ENCODE assay signal across 12 mouse cellular contexts in the genomic region with DNA sequence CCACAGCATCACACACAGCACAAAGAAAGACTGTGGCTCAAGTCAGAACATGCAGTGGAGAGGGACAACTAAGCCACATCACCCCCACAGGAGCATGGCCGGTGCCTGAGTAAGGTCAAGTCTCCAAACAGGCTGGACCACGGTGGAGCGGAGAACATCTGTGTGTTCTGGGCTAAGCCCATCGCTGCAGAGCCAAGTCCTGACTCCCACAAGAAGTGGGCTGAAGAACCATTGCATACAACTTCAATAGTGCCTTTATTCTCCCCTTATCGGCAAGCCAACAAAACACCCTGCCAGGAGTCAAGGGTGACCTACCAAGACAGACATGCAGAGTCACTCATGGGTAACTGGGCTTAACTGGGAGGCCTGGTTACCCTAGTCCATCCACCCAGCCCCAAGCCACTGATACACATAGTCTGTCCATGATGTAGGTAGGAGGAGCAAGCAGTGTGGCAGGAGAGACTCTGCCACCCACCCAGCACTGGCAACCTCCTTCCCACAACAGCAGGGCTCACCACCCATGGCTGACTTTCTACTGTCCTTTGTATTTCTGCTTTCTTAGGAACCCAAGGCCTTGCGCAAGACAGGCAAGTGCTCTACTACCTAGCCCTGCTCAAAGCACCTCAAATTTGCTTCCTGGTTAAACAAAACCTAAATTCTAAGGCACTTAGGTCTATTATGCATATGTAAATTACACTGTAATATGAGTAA. TPM values are rescaled to one million over a fixed set of nuclear protein-coding genes. Genes with fewer than 3 reads are reported as not detected.
DNase-seq lines count a peak whose midpoint lies in the region; ATAC-seq and TF ChIP-seq lines count a peak whose summit lies in the region.
"Had no signal": no experiment of that assay in that cellular context is flagged by ENCODE, and none has a peak within 500 bp of the region (broad histone marks: within the 10 kb centered on the region; RNA-seq: fewer than 3 reads in every experiment).

No protein-coding gene starts in this region.

- H3K4me1 ChIP-seq in kidney, embryonic 15.5 days: peaks cover 98% of the 10 kb centered on the region
- H3K4me1 ChIP-seq in midbrain, postnatal 0 days (ENCODE audit: insufficient read depth, low read length): peaks cover 8% of the 10 kb centered on the region; the same call in 1 of the 2 replicates

- H3K4me2 ChIP-seq in kidney, embryonic 15.5 days: 0 out of 2 replicates have a peak overlapping the region, but pooled peaks have one; percentile 21
- no peak overlapping the region for H3K4me2 ChIP-seq in midbrain, postnatal 0 days (ENCODE audit: low read depth, low read length, poor library complexity, severe bottlenecking)
- H3K4me2 ChIP-seq: embryonic facial prominence, embryonic 13.5 days; intestine, embryonic 15.5 days; midbrain, embryonic 12.5 days had no signal

- DNase-seq in kidney, postnatal 36 days: no peak
- DNase-seq in ES-CJ7 (ENCODE audit: low read depth, low spot score): peak; percentile 29
- DNase-seq in brain, adult 2 months (ENCODE audit: low read depth, low spot score): peak; percentile 18
- peak; percentile 36 for DNase-seq in lung, postnatal 25 days (ENCODE audit: low spot score)
- no peak for DNase-seq in midbrain, postnatal 0 days (ENCODE audit: low spot score)
- no peak for DNase-seq in right cerebral cortex, adult 18-20 months
- DNase-seq in right cerebral cortex, postnatal 14 days: no peak

- no peaks in the 10 kb centered on the region for H3K36me3 ChIP-seq in kidney, embryonic 15.5 days
- H3K36me3 ChIP-seq in midbrain, postnatal 0 days (ENCODE audit: insufficient read depth, low read length): no peaks in the 10 kb centered on the region
- H3K36me3 ChIP-seq: embryonic facial prominence, embryonic 13.5 days; intestine, embryonic 15.5 days; midbrain, embryonic 12.5 days had no signal

- peaks cover 3% of the 10 kb centered on the region for H3K9me3 ChIP-seq in kidney, embryonic 15.5 days (replicated peaks)
- H3K9me3 ChIP-seq in midbrain, postnatal 0 days (ENCODE audit: low read length): no peaks in the 10 kb centered on the region
- H3K9me3 ChIP-seq: intestine, embryonic 15.5 days; midbrain, embryonic 12.5 days had no signal

- no peak overlapping the region for H3K4me3 ChIP-seq in kidney, embryonic 15.5 days (replicated peaks)
- H3K4me3 ChIP-seq in midbrain, postnatal 0 days (ENCODE audit: low read depth, low read length): no peak overlapping the region
- H3K4me3 ChIP-seq: embryonic facial prominence, embryonic 13.5 days; intestine, embryonic 15.5 days; midbrain, embryonic 12.5 days had no signal

- H3K27me3 ChIP-seq in kidney, embryonic 15.5 days: no peaks in the 10 kb centered on the region
- H3K27me3 ChIP-seq in midbrain, postnatal 0 days (ENCODE audit: insufficient read depth, low read length): no peaks in the 10 kb centered on the region
- H3K27me3 ChIP-seq: embryonic facial prominence, embryonic 13.5 days; intestine, embryonic 15.5 days had no signal

- 49% methylated on average over 6 of the region's 6 CpGs for WGBS in kidney, embryonic 15.5 days
- WGBS in midbrain, postnatal 0 days: 68% methylated on average over 6 of the region's 6 CpGs

- peak overlapping the region; percentile 86 for H3K27ac ChIP-seq in kidney, embryonic 15.5 days
- H3K27ac ChIP-seq in midbrain, postnatal 0 days (ENCODE audit: low read depth, low read length): no peak overlapping the region
- H3K27ac ChIP-seq: embryonic facial prominence, embryonic 13.5 days; intestine, embryonic 15.5 days; midbrain, embryonic 12.5 days had no signal

- no peak for TF ChIP-seq CTCF in midbrain, postnatal 0 days (IDR thresholded peaks at IDR 0.05)

- no peak overlapping the region for H3K9ac ChIP-seq in kidney, embryonic 15.5 days
- no peak overlapping the region for H3K9ac ChIP-seq in midbrain, postnatal 0 days (replicated peaks; ENCODE audit: low read length, poor library complexity, severe bottlenecking)
- H3K9ac ChIP-seq: embryonic facial prominence, embryonic 13.5 days; intestine, embryonic 15.5 days; midbrain, embryonic 12.5 days had no signal

- ATAC-seq in kidney, embryonic 15.5 days (replicated peaks; ENCODE audit: low FRiP score): peak; percentile 59
- no peak for ATAC-seq in midbrain, postnatal 0 days (ENCODE audit: low FRiP score)

RNA-seq across cellular contexts. Expression of a gene that starts 8.4 kb away (rescaled TPM):
- polyA plus RNA-seq in kidney, embryonic 15.5 days (2015; fragmentation: Nextera tagmentation; extraction: Ambion mirVana): 33.5 and 37.3 TPM in 2 replicates
- 25.2 and 27.1 TPM in 2 replicates for total RNA-seq in midbrain, postnatal 0 days (2014; rRNA removed)
- 16.0 and 16.8 TPM in 2 replicates for polyA plus RNA-seq in midbrain, postnatal 0 days (2015; fragmentation: Nextera tagmentation; extraction: Ambion mirVana)
- total RNA-seq: neutrophil, adult 5-6 weeks had no signal

RNA-seq across cellular contexts. Expression of a gene that starts 42.8 kb away (rescaled TPM):
- polyA plus RNA-seq in kidney, embryonic 15.5 days (2015; fragmentation: Nextera tagmentation; extraction: Ambion mirVana): 0.38 and 0.42 TPM in 2 replicates
- 0.38 and 0.47 TPM in 2 replicates for total RNA-seq in midbrain, postnatal 0 days (2014; rRNA removed)
- polyA plus RNA-seq in midbrain, postnatal 0 days (2015; fragmentation: Nextera tagmentation; extraction: Ambion mirVana): 0.26 and 0.37 TPM in 2 replicates
- total RNA-seq: neutrophil, adult 5-6 weeks had no signal
- polyA plus RNA-seq: midbrain, embryonic 12.5 days had no signal

Comparison
In these comparisons a context has a peak if more than half of its experiments do, and no peak if none do; other contexts are left out.
1. DNase-seq: peak in ES-CJ7 (single experiment), brain, adult 2 months (single experiment) and lung, postnatal 25 days (single experiment); none in kidney, postnatal 36 days (0 of 2), midbrain, postnatal 0 days (single experiment), right cerebral cortex, adult 18-20 months (single experiment) and right cerebral cortex, postnatal 14 days (single experiment).